Mouse (Mus musculus): ENCODE measurements around the gene Olfr638. TPM values are rescaled to one million over a fixed set of nuclear protein-coding genes. Genes with fewer than 3 reads are reported as not detected.

Gene Olfr638
- polyA plus RNA-seq, 1 experiment from 2014 or later: not detected

DNA sequence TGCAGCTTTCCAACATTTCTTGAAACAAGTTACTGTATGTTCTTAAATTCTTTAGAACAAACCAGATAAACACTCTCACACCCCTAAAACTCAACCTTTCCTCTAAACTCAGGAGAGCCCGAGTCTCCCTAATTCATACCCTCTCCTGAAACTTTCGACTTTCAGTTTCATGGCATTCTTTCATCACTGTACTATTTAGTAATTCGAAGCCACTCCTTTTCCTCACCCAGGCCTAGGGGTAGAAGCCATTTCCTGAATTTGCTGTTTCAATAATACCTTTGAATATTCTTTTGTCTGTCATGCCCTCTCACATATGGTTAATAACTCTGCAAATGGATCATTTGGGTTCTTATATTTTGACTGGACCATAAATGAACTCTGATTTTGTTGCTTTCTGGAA is 28.4 kb downstream of the Olfr638 start:
- ATAC-seq (no peak), DNase-seq (ENCODE audit: low spot score) (no peak)
- Histone ChIP-seq H3K9me3 (replicated peaks; ENCODE audit: control insufficient read depth, low read length) (no peaks in the 10 kb centered on the region), H3K4me3 (ENCODE audit: low read depth, low read length) (no peak overlapping the region), H3K9ac (ENCODE audit: low read length) (no peak overlapping the region), H3K4me2 (ENCODE audit: low read length) (no peak overlapping the region), H3K4me1 (ENCODE audit: control insufficient read depth, insufficient read depth, low read length) (no peaks in the 10 kb centered on the region), H3K27ac (ENCODE audit: low read depth, low read length) (no peak overlapping the region), H3K27me3 (replicated peaks; ENCODE audit: control insufficient read depth, insufficient read depth, low read length) (no peaks in the 10 kb centered on the region), H3K36me3 (ENCODE audit: control insufficient read depth, insufficient read depth, low read length) (no peaks in the 10 kb centered on the region)
- 78% methylated on average over 3 of the region's 3 CpGs for WGBS

DNA sequence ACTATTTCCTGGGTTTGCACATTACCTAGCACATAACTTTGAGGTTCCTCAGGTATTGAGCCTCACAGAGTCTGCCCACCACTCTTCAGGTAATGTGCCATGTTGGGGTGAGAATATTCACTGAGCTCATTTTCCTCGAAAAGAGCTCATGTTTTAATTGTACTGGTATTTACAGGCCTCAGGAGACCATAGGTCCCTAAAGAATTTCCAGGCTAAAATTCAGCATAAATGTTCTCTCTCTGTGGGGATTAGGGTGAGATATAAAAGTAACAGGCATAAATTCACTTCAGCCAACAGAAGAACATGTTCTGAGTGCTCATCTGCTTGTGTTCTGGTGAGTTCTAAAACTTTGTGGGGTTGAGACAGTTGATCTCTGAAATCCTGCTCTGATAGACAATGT is 36.6 kb downstream of the Olfr638 start, which contains the start of gene Olfr641:
Gene Olfr641 (plus strand): TSS at position 301 of the 400 bp plus-strand sequence.
- 85% methylated on average over 1 of the region's 1 CpGs for WGBS
- Histone ChIP-seq H3K4me1 (ENCODE audit: control insufficient read depth, insufficient read depth, low read length) (no peaks in the 10 kb centered on the region), H3K36me3 (ENCODE audit: control insufficient read depth, insufficient read depth, low read length) (no peaks in the 10 kb centered on the region), H3K9me3 (replicated peaks; ENCODE audit: control insufficient read depth, low read length) (no peaks in the 10 kb centered on the region), H3K4me3 (ENCODE audit: low read depth, low read length) (no peak within 1 kb of the TSS), H3K27ac (ENCODE audit: low read depth, low read length) (no peak within 1 kb of the TSS), H3K4me2 (ENCODE audit: low read length) (no peak within 1 kb of the TSS), H3K27me3 (replicated peaks; ENCODE audit: control insufficient read depth, insufficient read depth, low read length) (no peaks in the 10 kb centered on the region), H3K9ac (ENCODE audit: low read length) (no peak within 1 kb of the TSS)
- ATAC-seq: no peak
- DNase-seq (ENCODE audit: low spot score): no peak

DNA sequence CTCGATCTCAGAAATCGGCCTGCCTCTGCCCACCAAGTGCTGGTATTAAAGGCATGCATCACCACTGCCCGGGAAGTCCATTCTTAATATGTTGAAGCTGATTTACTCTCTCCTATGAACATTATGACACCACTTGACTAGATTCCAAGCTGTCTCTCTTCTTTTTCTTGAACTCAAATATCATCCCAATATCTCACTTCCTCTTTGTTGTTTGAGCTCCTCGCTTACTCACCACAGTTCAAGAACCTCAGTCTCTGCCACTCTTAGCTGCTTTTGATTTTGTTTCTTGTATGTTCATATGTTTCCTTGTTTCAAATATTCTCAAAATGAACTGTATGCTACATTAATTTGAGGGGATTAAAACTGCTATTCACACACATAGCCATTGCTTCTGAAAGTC is 52.2 kb downstream of the Olfr638 start:
- no peaks in the 10 kb centered on the region for H3K36me3 ChIP-seq (ENCODE audit: control insufficient read depth, insufficient read depth, low read length)
- ATAC-seq (no peak), DNase-seq (ENCODE audit: low spot score) (no peak)
- H3K9ac ChIP-seq (ENCODE audit: low read length): no peak overlapping the region
- no peaks in the 10 kb centered on the region for H3K4me1 ChIP-seq (ENCODE audit: control insufficient read depth, insufficient read depth, low read length)
- H3K9me3 ChIP-seq (replicated peaks; ENCODE audit: control insufficient read depth, low read length): no peaks in the 10 kb centered on the region
- H3K27me3 ChIP-seq (replicated peaks; ENCODE audit: control insufficient read depth, insufficient read depth, low read length): no peaks in the 10 kb centered on the region
- H3K4me2 ChIP-seq (ENCODE audit: low read length): no peak overlapping the region
- H3K27ac ChIP-seq (ENCODE audit: low read depth, low read length): no peak overlapping the region
- no peak overlapping the region for H3K4me3 ChIP-seq (ENCODE audit: low read depth, low read length)
- WGBS: 94% methylated on average over 4 of the region's 4 CpGs

- Histone ChIP-seq H3K4me2 (ENCODE audit: low read length) (no peak within 1 kb of the TSS), H3K27ac (ENCODE audit: low read depth, low read length) (no peak within 1 kb of the TSS), H3K9me3 (replicated peaks; ENCODE audit: control insufficient read depth, low read length) (no peaks in the 10 kb centered on the region), H3K4me1 (ENCODE audit: control insufficient read depth, insufficient read depth, low read length) (no peaks in the 10 kb centered on the region), H3K36me3 (ENCODE audit: control insufficient read depth, insufficient read depth, low read length) (no peaks in the 10 kb centered on the region), H3K27me3 (replicated peaks; ENCODE audit: control insufficient read depth, insufficient read depth, low read length) (no peaks in the 10 kb centered on the region), H3K9ac (ENCODE audit: low read length) (no peak within 1 kb of the TSS), H3K4me3 (ENCODE audit: low read depth, low read length) (no peak within 1 kb of the TSS)
- ATAC-seq (no peak), DNase-seq (ENCODE audit: low spot score) (no peak)
- WGBS: 85% methylated on average over 1 of the region's 1 CpGs
These were observed 54.0 kb downstream of the Olfr638 start, which contains the start of gene Olfr642 for GRCm38 (mm10) chr7:104052566-104052965. Gene Olfr642 (minus strand): TSS chr7:104052666.

Other genes with a start within 250 kb of the Olfr638 start
- gene Olfr630, start 241.4 kb upstream of the Olfr638 start, polyA plus RNA-seq (2014; fragmentation: Nextera tagmentation; extraction: Ambion mirVana): not detected in 2 replicates
- not detected in 2 replicates for gene Olfr69, start 227.2 kb upstream of the Olfr638 start, polyA plus RNA-seq (2014; fragmentation: Nextera tagmentation; extraction: Ambion mirVana)
- gene Olfr68, start 219.0 kb upstream of the Olfr638 start, polyA plus RNA-seq (2014; fragmentation: Nextera tagmentation; extraction: Ambion mirVana): not detected in 2 replicates
- gene Olfr67, start 206.9 kb upstream of the Olfr638 start, polyA plus RNA-seq (2014; fragmentation: Nextera tagmentation; extraction: Ambion mirVana): not detected in 2 replicates
- 1,580 and 1,724 TPM in 2 replicates for gene Hbb-bt, start 184.8 kb upstream of the Olfr638 start, polyA plus RNA-seq (2014; fragmentation: Nextera tagmentation; extraction: Ambion mirVana)
- 3,810 and 4,891 TPM in 2 replicates for gene Hbb-bs, start 170.7 kb upstream of the Olfr638 start, polyA plus RNA-seq (2014; fragmentation: Nextera tagmentation; extraction: Ambion mirVana)
- not detected in 2 replicates for gene Hbb-bh2, start 158.2 kb upstream of the Olfr638 start, polyA plus RNA-seq (2014; fragmentation: Nextera tagmentation; extraction: Ambion mirVana)
- gene Hbb-bh1, start 155.6 kb upstream of the Olfr638 start, polyA plus RNA-seq (2014; fragmentation: Nextera tagmentation; extraction: Ambion mirVana): 0.90 and 2.5 TPM in 2 replicates
- gene Hbb-y, start 145.5 kb upstream of the Olfr638 start, polyA plus RNA-seq (2014; fragmentation: Nextera tagmentation; extraction: Ambion mirVana): 152 and 669 TPM in 2 replicates
- gene Olfr66, start 112.5 kb upstream of the Olfr638 start, polyA plus RNA-seq (2014; fragmentation: Nextera tagmentation; extraction: Ambion mirVana): not detected in 2 replicates
- gene Olfr64, start 104.3 kb upstream of the Olfr638 start, polyA plus RNA-seq (2014; fragmentation: Nextera tagmentation; extraction: Ambion mirVana): not detected in 2 replicates
- not detected in 2 replicates for gene Olfr65, start 95.3 kb upstream of the Olfr638 start, polyA plus RNA-seq (2014; fragmentation: Nextera tagmentation; extraction: Ambion mirVana)
- gene Olfr631, start 69.9 kb upstream of the Olfr638 start, polyA plus RNA-seq (2014; fragmentation: Nextera tagmentation; extraction: Ambion mirVana): not detected in 2 replicates
- not detected in 2 replicates for gene Olfr632, start 64.4 kb upstream of the Olfr638 start, polyA plus RNA-seq (2014; fragmentation: Nextera tagmentation; extraction: Ambion mirVana)
- gene Olfr633, start 54.3 kb upstream of the Olfr638 start, polyA plus RNA-seq (2014; fragmentation: Nextera tagmentation; extraction: Ambion mirVana): not detected in 2 replicates
- gene Olfr635, start 27.6 kb upstream of the Olfr638 start, polyA plus RNA-seq (2014; fragmentation: Nextera tagmentation; extraction: Ambion mirVana): not detected in 2 replicates
- not detected in 2 replicates for gene Olfr639, start 18.6 kb downstream of the Olfr638 start, polyA plus RNA-seq (2014; fragmentation: Nextera tagmentation; extraction: Ambion mirVana)
- not detected in 2 replicates for gene Olfr640, start 26.8 kb downstream of the Olfr638 start, polyA plus RNA-seq (2014; fragmentation: Nextera tagmentation; extraction: Ambion mirVana)
- not detected in 2 replicates for gene Olfr641, start 36.7 kb downstream of the Olfr638 start, polyA plus RNA-seq (2014; fragmentation: Nextera tagmentation; extraction: Ambion mirVana)
- not detected in 2 replicates for gene Olfr642, start 53.9 kb downstream of the Olfr638 start, polyA plus RNA-seq (2014; fragmentation: Nextera tagmentation; extraction: Ambion mirVana)
- gene 4930516K23Rik, start 62.7 kb downstream of the Olfr638 start, polyA plus RNA-seq (2014; fragmentation: Nextera tagmentation; extraction: Ambion mirVana): not detected in 2 replicates
- not detected in 2 replicates for gene Olfr644, start 73.1 kb downstream of the Olfr638 start, polyA plus RNA-seq (2014; fragmentation: Nextera tagmentation; extraction: Ambion mirVana)
- not detected in 2 replicates for gene Olfr645, start 86.7 kb downstream of the Olfr638 start, polyA plus RNA-seq (2014; fragmentation: Nextera tagmentation; extraction: Ambion mirVana)
- gene Olfr646, start 106.1 kb downstream of the Olfr638 start, polyA plus RNA-seq (2014; fragmentation: Nextera tagmentation; extraction: Ambion mirVana): not detected in 2 replicates
- gene Ubqln5, start 131.1 kb downstream of the Olfr638 start, polyA plus RNA-seq (2014; fragmentation: Nextera tagmentation; extraction: Ambion mirVana): not detected in 2 replicates
- gene Olfr643, start 138.7 kb downstream of the Olfr638 start, polyA plus RNA-seq (2014; fragmentation: Nextera tagmentation; extraction: Ambion mirVana): not detected in 2 replicates
- gene Ubqln3, start 144.5 kb downstream of the Olfr638 start, polyA plus RNA-seq (2014; fragmentation: Nextera tagmentation; extraction: Ambion mirVana): not detected in 2 replicates
- not detected in 2 replicates for gene Ubqlnl, start 151.8 kb downstream of the Olfr638 start, polyA plus RNA-seq (2014; fragmentation: Nextera tagmentation; extraction: Ambion mirVana)
- gene Olfm5, start 166.1 kb downstream of the Olfr638 start, polyA plus RNA-seq (2014; fragmentation: Nextera tagmentation; extraction: Ambion mirVana): not detected in 2 replicates
- 0.27 and 0.33 TPM in 2 replicates for gene Olfr648, start 184.6 kb downstream of the Olfr638 start, polyA plus RNA-seq (2014; fragmentation: Nextera tagmentation; extraction: Ambion mirVana)
- not detected in 2 replicates for gene Olfr649, start 197.2 kb downstream of the Olfr638 start, polyA plus RNA-seq (2014; fragmentation: Nextera tagmentation; extraction: Ambion mirVana)
- 0.27 TPM in 1 of 2 replicates, not detected in the other for gene Trim6, start 220.0 kb downstream of the Olfr638 start, polyA plus RNA-seq (2014; fragmentation: Nextera tagmentation; extraction: Ambion mirVana)
- gene Trim34a, start 245.7 kb downstream of the Olfr638 start, polyA plus RNA-seq (2014; fragmentation: Nextera tagmentation; extraction: Ambion mirVana): 0.47 and 0.53 TPM in 2 replicates